Mouse (Mus musculus): ENCODE results near the gene Stra6. TPM values are rescaled to one million over a fixed set of nuclear protein-coding genes. Genes with fewer than 3 reads are reported as not detected.

Gene Stra6
- total RNA-seq, 2 experiments from 2014 or later: not detected

GRCm38 (mm10) chr9:58118671-58119070 is 55.1 kb downstream of the Stra6 start, which contains the start of gene Ccdc33:
TSS of gene Ccdc33 (minus strand) at chr9:58118823.
- no peak for ATAC-seq (replicated peaks; ENCODE audit: low FRiP score, poor library complexity, severe bottlenecking)

GRCm38 (mm10) chr9:58125085-58125484 is 61.5 kb downstream of the Stra6 start:
- no peak for ATAC-seq (replicated peaks; ENCODE audit: low FRiP score, poor library complexity, severe bottlenecking)

- no peak for ATAC-seq (replicated peaks; ENCODE audit: low FRiP score, poor library complexity, severe bottlenecking)
Measured at GRCm38 (mm10) chr9:58125811-58126210, 62.2 kb downstream of the Stra6 start.

GRCm38 (mm10) chr9:58128926-58129413 is 65.4 kb downstream of the Stra6 start:
- ATAC-seq (replicated peaks; ENCODE audit: low FRiP score, poor library complexity, severe bottlenecking): no peak

DNA sequence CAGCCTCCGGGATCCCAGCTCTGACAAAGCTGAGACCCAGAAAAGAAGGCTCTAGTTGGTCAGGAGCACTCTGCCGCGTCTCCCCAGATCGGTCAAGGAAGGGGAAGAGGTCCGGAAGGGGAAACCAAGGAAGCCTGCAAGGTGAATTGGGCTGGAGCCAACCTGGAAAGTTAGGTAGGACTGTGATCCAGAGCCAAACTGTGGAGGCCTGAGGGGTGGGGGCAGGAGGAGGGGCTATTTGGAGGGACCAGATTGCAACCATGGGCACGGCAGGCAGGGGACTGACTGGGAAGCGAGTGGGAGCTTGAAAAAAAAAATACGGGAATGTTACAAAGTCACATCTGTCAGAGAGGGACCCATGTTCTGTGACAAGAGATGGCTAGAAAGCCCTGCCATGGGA is 65.9 kb downstream of the Stra6 start:
- no peak for ATAC-seq (replicated peaks; ENCODE audit: low FRiP score, poor library complexity, severe bottlenecking)

- no peak for ATAC-seq (replicated peaks; ENCODE audit: low FRiP score, poor library complexity, severe bottlenecking)
Measured at GRCm38 (mm10) chr9:58130909-58131308, 67.3 kb downstream of the Stra6 start.

DNA sequence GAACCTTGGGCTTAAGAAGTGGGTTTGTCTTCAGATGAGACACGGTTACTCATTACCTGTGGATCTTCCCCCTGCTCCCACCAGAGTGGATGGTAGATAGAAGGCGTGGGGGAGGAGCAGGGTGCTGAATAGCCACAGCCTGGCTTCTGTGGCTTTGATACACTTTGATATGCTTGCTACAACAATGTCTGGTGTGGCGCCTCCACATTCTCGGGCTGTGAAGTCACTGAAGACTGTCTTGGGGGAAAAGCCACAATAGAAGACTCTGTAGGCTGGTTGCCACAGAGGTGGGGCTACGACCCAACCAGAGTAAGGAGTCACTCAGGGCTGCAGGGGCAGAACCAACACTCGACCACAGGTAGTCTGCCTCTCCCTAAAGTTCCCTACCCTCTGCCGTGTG is 68.1 kb downstream of the Stra6 start:
- ATAC-seq (replicated peaks; ENCODE audit: low FRiP score, poor library complexity, severe bottlenecking): no peak

DNA sequence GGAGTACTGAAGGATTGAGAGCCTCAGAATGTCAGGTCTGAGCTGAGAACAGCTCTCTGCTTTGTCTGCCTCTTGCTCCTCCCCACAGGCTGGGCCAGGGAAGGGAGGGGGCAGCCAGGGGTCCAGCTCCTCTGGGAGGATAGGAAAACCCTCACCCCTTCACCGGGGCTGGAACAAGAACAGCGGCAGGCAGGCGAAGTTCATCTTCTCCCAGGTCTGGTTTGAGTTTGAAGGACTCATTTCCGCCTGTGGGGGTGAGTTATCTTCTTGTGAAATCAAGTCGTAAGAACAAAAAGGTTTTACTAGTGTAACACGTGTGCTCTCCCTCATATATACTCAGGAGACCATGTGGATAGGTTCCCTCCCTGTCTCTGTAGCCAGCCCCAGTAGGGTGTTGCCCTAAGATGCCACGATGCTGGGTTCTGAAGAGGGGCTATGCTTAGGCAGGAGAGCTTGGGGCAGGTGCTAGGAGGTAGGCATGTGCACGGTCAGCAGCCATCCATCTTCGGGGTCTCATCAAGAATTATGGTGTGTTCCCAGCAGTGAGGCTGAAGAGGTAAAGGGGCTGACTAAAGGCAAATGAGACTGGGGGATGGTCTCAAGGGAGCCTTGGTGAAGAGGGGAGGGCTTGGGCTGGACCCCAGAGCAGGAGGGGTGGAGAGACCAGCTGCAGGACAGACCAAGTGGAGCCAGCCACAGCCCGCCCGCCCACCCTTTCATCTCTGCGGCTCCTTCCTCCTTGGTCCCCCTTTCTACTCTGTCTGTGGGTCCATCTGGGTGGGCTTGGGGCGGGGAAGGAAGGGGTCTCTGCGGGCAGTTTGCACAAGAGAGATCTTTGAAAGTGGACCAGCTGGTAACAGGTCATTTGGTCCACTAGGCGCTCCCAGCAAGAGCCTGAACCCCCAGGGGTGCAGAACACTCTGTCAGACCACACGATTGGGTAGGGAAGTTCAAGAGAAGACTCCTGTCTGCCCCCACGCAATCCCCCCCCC is 70.6 kb downstream of the Stra6 start:
- no peak for ATAC-seq (replicated peaks; ENCODE audit: low FRiP score, poor library complexity, severe bottlenecking)

DNA sequence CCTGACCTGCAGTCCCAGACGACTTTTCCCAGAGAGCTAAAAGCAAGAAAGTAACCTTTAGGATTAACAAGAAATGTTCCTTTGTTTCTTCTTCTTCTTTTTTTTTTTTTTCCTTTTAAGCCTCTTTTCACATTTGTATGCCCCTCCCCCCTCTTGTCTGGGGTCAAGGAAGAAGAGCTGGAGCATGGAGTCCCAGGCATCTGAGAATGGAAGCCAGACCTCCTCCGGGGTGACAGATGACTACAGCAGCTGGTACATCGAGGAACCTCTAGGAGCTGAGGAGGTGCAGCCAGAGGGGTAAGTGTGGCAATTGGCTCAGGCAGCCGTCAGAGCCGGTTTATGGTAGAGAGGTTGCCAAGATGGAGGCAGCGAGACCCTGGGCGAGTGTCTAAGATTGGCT is 71.3 kb downstream of the Stra6 start:
- no peak for ATAC-seq (replicated peaks; ENCODE audit: low FRiP score, poor library complexity, severe bottlenecking)

DNA sequence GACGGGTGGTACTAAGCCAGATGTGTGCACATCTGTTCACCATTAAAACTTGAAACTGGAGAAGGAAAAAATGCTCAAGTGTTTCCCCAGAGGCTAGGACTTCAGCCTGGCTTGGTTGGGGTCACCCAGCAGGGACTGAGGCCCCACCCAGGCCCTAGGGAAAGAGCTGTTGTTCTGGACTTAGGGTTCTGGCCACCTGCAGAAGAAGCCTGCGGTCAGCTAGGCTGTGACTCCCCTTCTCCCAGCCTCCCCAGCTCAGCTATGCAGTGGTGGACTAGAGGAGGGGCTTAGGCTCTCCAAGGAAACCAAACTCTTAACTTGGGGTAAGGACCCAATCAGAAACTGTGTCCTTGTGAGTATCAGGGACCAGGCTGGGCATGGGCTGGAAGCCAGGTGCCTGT is 72.3 kb downstream of the Stra6 start:
- ATAC-seq (replicated peaks; ENCODE audit: low FRiP score, poor library complexity, severe bottlenecking): no peak

DNA sequence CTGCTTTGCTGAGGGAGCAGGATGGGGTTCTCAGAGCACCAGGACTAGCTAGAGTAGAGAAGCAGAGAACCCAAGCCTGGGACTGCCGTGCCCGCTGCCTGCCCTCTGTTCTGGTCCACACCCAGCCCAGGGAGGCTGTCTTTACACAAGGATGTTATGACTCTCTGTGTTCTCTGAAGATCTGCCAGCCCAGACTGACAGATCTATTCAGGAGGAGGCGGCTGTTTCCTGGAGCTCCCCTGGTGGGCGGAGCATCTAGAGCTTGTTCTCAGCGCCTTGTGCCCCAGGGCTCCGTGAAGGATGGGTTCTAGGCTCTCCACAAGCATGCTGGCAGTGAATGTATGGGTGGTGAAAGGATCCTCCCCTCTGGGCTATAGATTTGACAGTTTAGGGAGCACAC is 76.4 kb downstream of the Stra6 start:
- no peak for ATAC-seq (replicated peaks; ENCODE audit: low FRiP score, poor library complexity, severe bottlenecking)

DNA sequence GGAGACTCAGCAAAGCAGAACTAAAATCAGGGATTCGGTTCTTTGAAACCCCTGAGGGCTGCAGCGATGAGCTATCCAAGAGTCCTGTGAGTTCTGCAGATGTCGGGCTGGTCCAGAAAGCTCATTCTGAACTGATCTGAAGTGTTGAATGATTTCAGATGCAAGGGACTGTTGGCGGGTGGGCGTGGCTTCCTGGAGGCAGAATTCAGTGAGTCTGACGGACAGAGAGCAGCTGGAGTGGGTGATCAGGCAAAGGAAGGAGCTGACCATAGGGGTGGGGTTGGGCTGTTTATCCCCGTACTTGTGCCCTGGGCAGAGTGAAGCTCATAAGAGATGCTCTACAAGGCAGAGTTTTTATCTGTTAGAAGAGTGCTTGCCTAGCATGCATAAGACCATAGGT is 79.8 kb downstream of the Stra6 start:
- ATAC-seq (replicated peaks; ENCODE audit: low FRiP score, poor library complexity, severe bottlenecking): no peak

DNA sequence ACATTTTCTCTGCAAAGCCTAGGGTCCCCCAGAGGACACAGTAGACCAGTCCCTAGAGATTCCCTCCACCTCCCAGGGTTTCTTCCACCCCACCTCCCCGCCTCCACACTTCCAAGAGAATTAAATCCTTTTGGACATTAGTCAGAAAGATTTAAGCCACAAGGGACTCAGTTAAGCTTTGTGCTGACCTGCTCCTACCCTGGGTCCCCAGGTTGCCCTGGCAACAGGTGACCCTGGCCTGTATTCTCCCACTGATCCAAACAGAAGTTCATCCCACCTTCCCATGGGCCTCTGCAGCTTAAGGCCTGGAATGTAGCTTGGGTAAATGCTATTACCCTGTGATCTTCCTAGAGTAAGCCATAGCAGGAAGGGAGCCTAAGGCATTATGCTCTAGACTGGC is 81.1 kb downstream of the Stra6 start:
- ATAC-seq (replicated peaks; ENCODE audit: low FRiP score, poor library complexity, severe bottlenecking): no peak

- ATAC-seq (replicated peaks; ENCODE audit: low FRiP score, poor library complexity, severe bottlenecking): no peak
Measured at GRCm38 (mm10) chr9:58145417-58145816, 81.8 kb downstream of the Stra6 start.

DNA sequence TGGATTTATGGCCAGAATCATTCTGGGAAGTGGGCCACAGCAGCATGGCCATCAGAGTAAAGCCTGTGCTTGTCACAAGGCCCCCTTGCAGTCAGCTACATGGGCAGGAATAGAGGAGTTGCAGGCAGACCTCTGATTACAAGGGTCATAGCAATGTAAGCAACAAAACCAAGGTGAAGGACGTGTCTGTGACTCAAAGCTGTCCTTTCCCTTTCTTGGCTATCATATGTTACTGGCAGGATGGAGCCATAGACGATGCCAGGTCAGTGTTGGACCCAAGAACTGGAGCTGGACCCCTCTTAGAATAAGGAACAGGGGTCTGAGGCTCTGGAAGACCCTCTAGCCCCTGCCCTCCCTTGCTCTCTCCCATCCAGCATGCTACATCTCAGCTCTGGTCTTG is 85.2 kb downstream of the Stra6 start:
- no peak for ATAC-seq (replicated peaks; ENCODE audit: low FRiP score, poor library complexity, severe bottlenecking)

- ATAC-seq (replicated peaks; ENCODE audit: low FRiP score, poor library complexity, severe bottlenecking): no peak
Measured at GRCm38 (mm10) chr9:58150733-58151361, 87.3 kb downstream of the Stra6 start.

DNA sequence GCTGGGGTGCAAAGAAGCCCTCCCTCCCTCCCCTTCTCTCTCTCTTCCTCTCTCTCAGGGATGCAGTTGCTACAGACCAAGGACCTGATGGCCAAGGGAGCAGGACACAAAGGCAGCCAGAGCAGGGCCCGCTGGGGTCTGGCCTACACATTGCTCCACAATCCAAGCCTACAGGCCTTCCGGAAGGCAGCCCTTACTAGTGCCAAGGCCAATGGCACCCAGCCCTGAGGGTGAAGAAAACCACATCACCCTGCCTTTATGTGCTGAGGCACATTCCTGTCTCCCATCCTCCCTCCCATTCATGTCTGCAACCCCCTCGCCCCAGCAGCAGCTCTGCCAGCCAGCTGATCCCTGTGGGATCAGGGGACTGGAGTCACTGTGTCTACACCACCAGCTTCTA is 89.5 kb downstream of the Stra6 start:
- ATAC-seq (replicated peaks; ENCODE audit: low FRiP score, poor library complexity, severe bottlenecking): no peak

DNA sequence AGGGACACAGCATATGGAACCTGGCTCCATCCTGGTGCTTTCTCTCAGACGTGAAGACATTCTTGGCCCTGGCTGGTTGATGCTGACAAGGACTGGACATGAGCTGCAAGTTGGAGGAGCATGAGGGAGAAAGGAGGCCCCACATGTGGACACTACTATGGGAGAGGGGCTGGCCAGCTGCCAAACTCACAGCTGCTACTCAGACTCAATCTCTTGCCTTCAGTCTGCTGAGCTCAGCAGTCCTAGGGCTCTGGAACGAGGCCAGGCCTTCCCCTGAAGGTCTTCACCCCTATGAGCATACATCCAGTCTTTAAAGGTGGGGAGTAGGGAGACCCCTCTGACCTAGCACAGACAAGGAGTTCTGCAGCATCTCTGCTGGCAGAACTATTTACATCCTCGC is 91.8 kb downstream of the Stra6 start:
- ATAC-seq (replicated peaks; ENCODE audit: low FRiP score, poor library complexity, severe bottlenecking): no peak

DNA sequence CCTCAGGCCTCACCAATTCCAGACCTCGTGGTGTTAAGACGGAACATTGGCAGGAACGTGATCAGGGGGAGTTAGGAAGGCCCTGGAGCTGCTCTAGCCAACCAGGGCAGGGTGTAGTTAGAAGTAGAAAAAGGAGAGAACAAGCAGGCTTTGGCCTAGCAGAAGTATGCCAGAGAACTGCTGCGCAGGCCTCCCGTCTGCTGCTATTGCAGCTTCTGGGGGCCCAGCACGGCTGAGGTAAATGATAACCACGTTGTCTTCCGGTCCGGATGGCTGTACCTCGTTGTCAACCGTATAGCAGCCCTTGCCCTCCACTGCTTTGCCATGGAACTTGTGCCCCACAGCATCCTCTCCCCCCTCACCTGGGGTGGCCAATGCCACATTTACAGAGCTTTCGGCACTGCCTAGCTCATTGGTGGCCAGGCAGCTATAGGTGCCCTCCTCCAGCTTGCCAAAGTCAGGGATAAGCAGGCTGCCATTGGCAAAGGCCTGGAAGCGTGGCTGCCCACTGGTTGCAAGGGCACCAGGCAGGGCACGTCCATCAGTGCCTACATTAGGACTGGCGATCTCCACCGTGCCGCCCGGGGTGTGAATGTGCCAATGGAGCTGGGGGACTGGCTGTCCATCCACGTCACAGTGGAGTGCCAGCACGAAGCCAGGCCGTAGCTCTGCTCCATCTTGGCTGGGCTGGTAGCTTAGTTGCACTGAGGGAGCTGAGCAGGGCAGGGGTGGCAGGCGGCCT is 93.4 kb downstream of the Stra6 start:
- no peak for ATAC-seq (replicated peaks; ENCODE audit: low FRiP score, poor library complexity, severe bottlenecking)

DNA sequence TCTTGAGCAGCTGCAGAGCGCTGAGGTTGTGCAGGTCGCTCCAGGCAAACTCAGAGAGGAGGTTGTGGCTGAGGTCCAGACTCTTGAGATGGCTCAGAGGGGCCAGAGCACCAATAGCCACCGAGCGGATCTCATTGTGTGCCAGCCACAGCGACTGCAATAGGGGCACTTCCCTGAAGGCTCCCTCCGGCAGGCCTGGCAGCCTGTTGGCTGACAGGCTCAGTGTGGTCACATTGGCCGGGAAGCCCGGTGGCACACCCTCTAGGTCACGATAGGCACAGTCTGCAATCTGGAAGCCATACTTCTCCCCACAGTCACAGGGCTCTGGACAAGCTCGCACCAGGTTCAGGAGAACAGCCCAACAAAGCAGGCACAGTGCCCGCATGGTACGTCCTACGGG is 94.2 kb downstream of the Stra6 start:
- ATAC-seq (replicated peaks; ENCODE audit: low FRiP score, poor library complexity, severe bottlenecking): no peak

Measured in erythroid progenitor cell, adult 5-6 weeks (primary cell).